In the genomic region with DNA sequence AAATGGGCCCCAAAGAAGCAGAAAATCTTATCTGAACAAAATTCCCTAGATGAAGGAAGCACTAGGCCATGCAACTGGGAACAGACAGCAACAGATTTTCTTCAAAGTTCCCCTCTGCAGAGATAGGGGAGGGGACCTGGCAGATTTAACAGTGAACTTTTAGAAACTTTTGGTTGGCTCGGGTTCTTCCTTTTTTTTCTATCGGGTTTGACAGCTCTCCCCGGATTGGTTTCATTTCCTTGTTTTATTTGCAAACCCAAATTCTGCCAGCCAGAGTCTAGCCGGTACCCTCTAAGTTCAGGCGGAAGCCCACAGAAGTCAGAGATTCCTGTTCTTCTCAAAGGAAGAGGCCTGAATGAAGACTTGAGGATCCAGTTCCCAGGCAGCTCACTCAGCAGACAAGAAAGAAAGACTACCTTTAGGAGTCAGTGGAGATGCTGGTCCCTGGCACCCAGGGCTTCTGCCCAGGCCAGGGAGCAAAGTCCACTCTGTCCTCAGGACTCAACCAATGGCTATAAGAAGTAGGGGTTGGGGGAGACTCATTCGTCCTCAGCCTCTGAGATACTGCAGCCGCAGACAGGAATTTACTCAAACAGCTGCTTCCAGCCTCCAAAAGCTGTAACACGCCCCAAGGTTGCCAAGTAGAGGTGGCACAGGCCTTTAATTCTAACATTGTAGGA, we compare ENCODE assay signal across 14 mouse cellular contexts. TPM values are rescaled to one million over a fixed set of nuclear protein-coding genes. Genes with fewer than 3 reads are reported as not detected.
DNase-seq lines count a peak whose midpoint lies in the region; ATAC-seq lines count a peak whose summit lies in the region.
"Had no signal": no experiment of that assay in that cellular context is flagged by ENCODE, and none has a peak within 500 bp of the region (broad histone marks: within the 10 kb centered on the region; RNA-seq: fewer than 3 reads in every experiment).

No protein-coding gene starts in this region.

- peak; percentile 56 for ATAC-seq in granulocyte monocyte progenitor cell, adult 5-6 weeks (replicated peaks; ENCODE audit: poor library complexity, severe bottlenecking)
- ATAC-seq in neutrophil, adult 5-6 weeks (ENCODE audit: extremely low read depth, insufficient number of reproducible peaks, low FRiP score, poor library complexity, severe bottlenecking), result peak; percentile 33; the same call in 1 of the 2 replicates
- ATAC-seq in inflammation-experienced regulatory T-cells, adult 6 months, result no peak

- H3K27me3 ChIP-seq in forebrain, embryonic 10.5 days (ENCODE audit: poor library complexity, severe bottlenecking), result no peaks in the 10 kb centered on the region
- H3K27me3 ChIP-seq: embryonic facial prominence, embryonic 15.5 days; neural tube, embryonic 12.5 days had no signal

- DNase-seq in left cerebral cortex, postnatal 14 days (ENCODE audit: low spot score in 2 of 2), result peak; percentile 13 to 37
- DNase-seq in left cerebral cortex, adult 11 months (ENCODE audit: low spot score), result no peak
- peak; percentile 35 for DNase-seq in MEL-GATA-1-ER (ENCODE audit: extremely low read depth, low read depth)
- no peak for DNase-seq in forebrain, embryonic 10.5 days (ENCODE audit: extremely low spot score, low spot score)
- DNase-seq: adrenal gland, postnatal 14 days; cerebellum, adult 9-10 months; kidney, adult 8-10 months; thymus, adult 2 months had no signal

- WGBS in forebrain, embryonic 10.5 days, result 85% methylated on average over 8 of the region's 8 CpGs

- H3K36me3 ChIP-seq in forebrain, embryonic 10.5 days (replicated peaks), result no peaks in the 10 kb centered on the region
- H3K36me3 ChIP-seq: embryonic facial prominence, embryonic 15.5 days; limb, embryonic 10.5 days; neural tube, embryonic 12.5 days had no signal

- H3K27ac ChIP-seq in forebrain, embryonic 10.5 days, result no peak overlapping the region
- H3K27ac ChIP-seq: embryonic facial prominence, embryonic 15.5 days; limb, embryonic 10.5 days; neural tube, embryonic 12.5 days had no signal

- H3K9me3 ChIP-seq in forebrain, embryonic 10.5 days, result no peaks in the 10 kb centered on the region
- H3K9me3 ChIP-seq: embryonic facial prominence, embryonic 15.5 days; limb, embryonic 10.5 days; neural tube, embryonic 12.5 days had no signal

- intact Hi-C loops in left cerebral cortex, postnatal 14 days (cut with DNase I), result no loop called here

- peaks cover 29% of the 10 kb centered on the region for H3K4me1 ChIP-seq in forebrain, embryonic 10.5 days

- no peak overlapping the region for H3K4me3 ChIP-seq in forebrain, embryonic 10.5 days
- H3K4me3 ChIP-seq: embryonic facial prominence, embryonic 15.5 days; limb, embryonic 10.5 days; neural tube, embryonic 12.5 days had no signal

RNA-seq across cellular contexts. Expression of a gene that starts 2.9 kb away (rescaled TPM):
- total RNA-seq in left cerebral cortex, postnatal 14 days (2021), result 10 to 100 TPM; 50.9 to 54.8 TPM
- 164 and 183 TPM in 2 replicates for total RNA-seq in granulocyte monocyte progenitor cell, adult 5-6 weeks (2014; fragmentation: Nextera tagmentation)
- total RNA-seq in granulocyte monocyte progenitor cell, adult 5-6 weeks (2017), result 224 and 232 TPM in 2 replicates
- 42.1 and 46.0 TPM in 2 replicates for total RNA-seq in neutrophil, adult 5-6 weeks (2017)
- polyA plus RNA-seq in inflammation-experienced regulatory T-cells, adult 6 months (2017; shearing (Covaris generic)), result 10 to 100 TPM; 17.6 to 25.3 (median 18.5) TPM
- polyA plus RNA-seq in forebrain, embryonic 10.5 days (2016; fragmentation: Nextera tagmentation; extraction: Ambion mirVana), result 41.4 and 43.4 TPM in 2 replicates

Comparison
In these comparisons a context has a peak if more than half of its experiments do, and no peak if none do; other contexts are left out.
1. DNase-seq: peak in left cerebral cortex, postnatal 14 days (2 of 2) and MEL-GATA-1-ER (single experiment); none in left cerebral cortex, adult 11 months (single experiment) and forebrain, embryonic 10.5 days (single experiment).